Mouse (Mus musculus): Measurements from ENCODE around the gene Baat. TPM values are rescaled to one million over a fixed set of nuclear protein-coding genes. Genes with fewer than 3 reads are reported as not detected.
"Not testable (repeated sequence)": the region's sequence is repeated elsewhere in the genome, so short reads cannot be mapped to it uniquely, and the experiment has no call there.

Baat gene
- polyA plus RNA-seq, 1 experiment: not detected

GRCm38 (mm10) chr4:49467360-49467759 lies 39.0 kb downstream of the Baat start:
- TF ChIP-seq POLR2A (IDR thresholded peaks at IDR 0.05; ENCODE audit: control insufficient read depth, low read depth, low read length) (no peak), CTCF (IDR thresholded peaks at IDR 0.05; ENCODE audit: control insufficient read depth, insufficient read depth, insufficient replicate concordance, low read depth, low read length) (no peak)
- H3K4me3 ChIP-seq (ENCODE audit: control insufficient read depth, low read depth, low read length): no peak overlapping the region

GRCm38 (mm10) chr4:49456171-49456570 lies 50.2 kb downstream of the Baat start:
- Histone ChIP-seq H3K27me3 (ENCODE audit: control insufficient read depth, insufficient read depth, low read length) (no peaks in the 10 kb centered on the region), H3K27ac (ENCODE audit: control insufficient read depth, insufficient read depth, low read depth, low read length) (no peak overlapping the region), H3K4me3 (ENCODE audit: control insufficient read depth, low read depth, low read length) (no peak overlapping the region), H3K36me3 (ENCODE audit: control insufficient read depth, insufficient read depth, low read length) (no peaks in the 10 kb centered on the region), H3K4me1 (ENCODE audit: control insufficient read depth, insufficient read depth, low read length) (no peaks in the 10 kb centered on the region)
- no peak for TF ChIP-seq POLR2A (IDR thresholded peaks at IDR 0.05; ENCODE audit: control insufficient read depth, low read depth, low read length)
- no peak for TF ChIP-seq CTCF (IDR thresholded peaks at IDR 0.05; ENCODE audit: control insufficient read depth, insufficient read depth, insufficient replicate concordance, low read depth, low read length)

More at GRCm38 (mm10) chr4:49467360-49467759, 39.0 kb downstream of the Baat start:
- Histone ChIP-seq H3K27ac (ENCODE audit: control insufficient read depth, insufficient read depth, low read depth, low read length) (no peak overlapping the region), H3K27me3 (ENCODE audit: control insufficient read depth, insufficient read depth, low read length) (no peaks in the 10 kb centered on the region), H3K4me1 (ENCODE audit: control insufficient read depth, insufficient read depth, low read length) (no peaks in the 10 kb centered on the region), H3K36me3 (ENCODE audit: control insufficient read depth, insufficient read depth, low read length) (no peaks in the 10 kb centered on the region)

- no peak overlapping the region for H3K4me3 ChIP-seq (ENCODE audit: control insufficient read depth, low read depth, low read length)
- H3K27ac ChIP-seq (ENCODE audit: control insufficient read depth, insufficient read depth, low read depth, low read length): no peak overlapping the region
- no peak for TF ChIP-seq POLR2A (IDR thresholded peaks at IDR 0.05; ENCODE audit: control insufficient read depth, low read depth, low read length)
- TF ChIP-seq CTCF (IDR thresholded peaks at IDR 0.05; ENCODE audit: control insufficient read depth, insufficient read depth, insufficient replicate concordance, low read depth, low read length): no peak
- H3K27me3 ChIP-seq (ENCODE audit: control insufficient read depth, insufficient read depth, low read length): no peaks in the 10 kb centered on the region
- H3K4me1 ChIP-seq (ENCODE audit: control insufficient read depth, insufficient read depth, low read length): no peaks in the 10 kb centered on the region
- H3K36me3 ChIP-seq (ENCODE audit: control insufficient read depth, insufficient read depth, low read length): no peaks in the 10 kb centered on the region
Measured at GRCm38 (mm10) chr4:49451848-49452551, 54.4 kb downstream of the Baat start.

- not testable (repeated sequence) for H3K27me3 ChIP-seq (ENCODE audit: control insufficient read depth, insufficient read depth, low read length); H3K36me3 ChIP-seq (ENCODE audit: control insufficient read depth, insufficient read depth, low read length); H3K27ac ChIP-seq (ENCODE audit: control insufficient read depth, insufficient read depth, low read depth, low read length); H3K4me1 ChIP-seq (ENCODE audit: control insufficient read depth, insufficient read depth, low read length); H3K4me3 ChIP-seq (ENCODE audit: control insufficient read depth, low read depth, low read length)
Measured at GRCm38 (mm10) chr4:49451133-49451847, 55.1 kb downstream of the Baat start.

Other genes with a start within 250 kb of the Baat start
- 0.15 and 0.17 TPM in 2 replicates for gene Acnat2, start 98.4 kb downstream of the Baat start, polyA plus RNA-seq (2012; rRNA removed)
- gene Acnat1, start 32.6 kb downstream of the Baat start, polyA plus RNA-seq (2012; rRNA removed): 0.34 TPM in 1 of 2 replicates, not detected in the other
- 2.3 and 3.0 TPM in 2 replicates for gene Mrpl50, start 14.5 kb upstream of the Baat start, polyA plus RNA-seq (2012; rRNA removed)
- 4.9 and 5.4 TPM in 2 replicates for gene Zfp189, start 14.6 kb upstream of the Baat start, polyA plus RNA-seq (2012; rRNA removed)
- 0.10 and 0.25 TPM in 2 replicates for gene Aldob, start 43.0 kb upstream of the Baat start, polyA plus RNA-seq (2012; rRNA removed)
- gene Tmem246, start 91.3 kb upstream of the Baat start, polyA plus RNA-seq (2012; rRNA removed): 69.1 and 104 TPM in 2 replicates
- 9.5 and 11.7 TPM in 2 replicates for gene Rnf20, start 125.4 kb upstream of the Baat start, polyA plus RNA-seq (2012; rRNA removed)
- gene Ppp3r2, start 175.5 kb upstream of the Baat start, polyA plus RNA-seq (2012; rRNA removed): 135 and 153 TPM in 2 replicates